Mouse (Mus musculus) liver, embryonic 11.5 days (tissue): ENCODE results near the gene Col3a1. TPM values are rescaled to one million over a fixed set of nuclear protein-coding genes. Genes with fewer than 3 reads are reported as not detected.

Experiments
- ATAC-seq: fragments of 200-750 bp; cut with Nextera tagmentation; replicated peaks from 2 replicates; pipeline ENCODE4 v1.8.0; 2017; ENCODE audit warnings: moderate number of reproducible peaks, mild to moderate bottlenecking, moderate TSS enrichment, moderate library complexity; ENCODE audit not compliant: low FRiP score
- DNase-seq: peaks from one replicate; pipeline ENCODE4 v3.0.0-alpha.2; 2017; ENCODE audit warnings: low spot score
- H3K27ac ChIP-seq: fragments of 300-500 bp; sonication (generic); 2 replicates; pipeline ENCODE4 v1.5.1; 2014; ENCODE audit warnings: mild to moderate bottlenecking, low read depth, low read length, control low read depth
- H3K27me3 ChIP-seq: fragments of 300-500 bp; sonication (generic); replicated peaks from 2 replicates; pipeline ENCODE4 v1.6.1; 2014; ENCODE audit warnings: low read length, mixed read lengths; ENCODE audit not compliant: control insufficient read depth, insufficient read depth
- H3K36me3 ChIP-seq: fragments of 300-500 bp; sonication (generic); 2 replicates; pipeline ENCODE4 v1.6.1; 2014; ENCODE audit warnings: mild to moderate bottlenecking, low read length, moderate library complexity, mixed read lengths; ENCODE audit not compliant: control insufficient read depth, insufficient read depth
- H3K4me1 ChIP-seq: fragments of 300-500 bp; sonication (generic); replicated peaks from 2 replicates; pipeline ENCODE4 v1.6.1; 2014; ENCODE audit warnings: low read length, mixed read lengths; ENCODE audit not compliant: control insufficient read depth, insufficient read depth
- H3K4me2 ChIP-seq: fragments of 300-500 bp; sonication (generic); 2 replicates; pipeline ENCODE4 v1.6.1; 2014; ENCODE audit warnings: mild to moderate bottlenecking, control low read depth, moderate library complexity
- H3K4me3 ChIP-seq: fragments of 300-500 bp; sonication (generic); 2 replicates; pipeline ENCODE4 v1.5.1; 2014; ENCODE audit warnings: low read depth, low read length, control low read depth
- H3K9ac ChIP-seq: fragments of 300-500 bp; sonication (generic); 2 replicates; pipeline ENCODE4 v1.6.1; 2014; ENCODE audit warnings: low read depth, low read length, control low read depth
- H3K9me3 ChIP-seq: fragments of 300-500 bp; sonication (generic); 2 replicates; pipeline ENCODE4 v1.6.1; 2016; ENCODE audit warnings: low read length, inconsistent platforms, mixed read lengths; ENCODE audit not compliant: control insufficient read depth
- WGBS: fragments of 180-500 bp; shearing (Covaris S2); extraction: QIAGEN DNeasy Blood & Tissue Kit; methylation state at CpG from one replicate; pipeline ENCODE4 v1.1.7; 2014; 5-methylcytosine and 5-hydroxymethylcytosine counted together
- polyA plus RNA-seq: library from polyadenylated mRNA; unstranded; fragments of >200 nt; fragmentation: Nextera tagmentation; extraction: Ambion mirVana; gene quantifications from 2 replicates; pipeline ENCODE4 v1.2.1, GENCODE M21; 2014

Gene Col3a1
- polyA plus RNA-seq, 1 experiment from 2014 or later = 303 TPM

DNA sequence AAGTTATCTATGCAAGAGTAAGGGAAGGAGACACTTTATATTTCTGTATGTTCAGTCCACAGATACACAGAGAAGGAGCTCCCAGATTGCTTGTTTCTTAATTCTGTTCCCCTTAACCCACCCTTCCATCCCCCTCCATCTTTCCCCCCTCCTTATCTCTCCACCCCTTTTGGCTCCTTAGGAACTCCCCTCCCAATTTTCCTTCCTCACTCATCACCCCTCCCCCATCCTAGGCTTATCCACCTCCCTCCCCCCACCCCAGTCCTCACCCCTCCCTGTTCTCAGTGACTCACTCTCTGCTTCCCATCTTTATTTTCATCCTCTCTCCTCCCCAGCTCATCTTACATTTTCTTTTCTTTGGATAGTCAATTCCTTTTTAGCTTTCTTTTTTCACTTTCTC is 1.5 kb downstream of the Col3a1 start:
- Histone ChIP-seq H3K27ac (no peak overlapping the region), H3K9me3 (no peaks in the 10 kb centered on the region), H3K4me3 (peak overlapping the region; percentile 5; the same call in 1 of the 2 replicates), H3K4me1 (no peaks in the 10 kb centered on the region; the same call in 1 of the 2 replicates), H3K27me3 (no peaks in the 10 kb centered on the region), H3K9ac (no peak overlapping the region), H3K4me2 (no peak overlapping the region), H3K36me3 (no peaks in the 10 kb centered on the region)
- ATAC-seq = no peak
- no peak for DNase-seq

DNA sequence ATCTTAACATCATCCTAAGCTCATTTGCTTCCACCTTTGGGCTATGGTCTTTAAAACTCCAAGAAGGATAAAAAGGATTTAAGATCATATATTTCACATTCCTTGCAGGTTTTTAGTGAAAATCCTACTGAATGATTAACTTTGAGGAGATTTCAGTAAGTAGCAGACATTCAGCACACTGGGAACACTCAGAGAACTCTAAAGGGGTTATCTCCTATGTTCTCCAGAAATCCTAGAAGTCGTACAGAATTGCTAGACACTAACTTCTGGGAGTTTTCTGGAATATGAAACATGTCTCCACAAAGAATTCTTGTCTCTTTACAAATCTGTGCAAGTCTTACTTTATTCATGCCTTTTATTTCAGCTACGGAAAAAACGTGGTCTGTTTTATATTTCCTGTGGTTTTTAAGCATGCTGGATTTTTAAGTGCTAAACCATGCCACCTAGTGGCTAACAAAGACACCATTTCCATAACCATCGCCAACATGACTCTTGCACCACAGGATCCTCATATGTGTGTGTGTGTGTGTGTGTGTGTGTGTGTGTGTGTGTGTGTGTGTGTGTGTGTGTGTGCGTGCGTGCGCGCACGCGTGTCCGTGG is 2.5 kb downstream of the Col3a1 start:
- Histone ChIP-seq H3K27ac (no peak overlapping the region), H3K4me3 (peak overlapping the region; percentile 23), H3K4me1 (no peaks in the 10 kb centered on the region; the same call in 1 of the 2 replicates), H3K9ac (no peak overlapping the region), H3K4me2 (peak overlapping the region; percentile 47; the same call in 1 of the 2 replicates), H3K36me3 (no peaks in the 10 kb centered on the region), H3K9me3 (no peaks in the 10 kb centered on the region), H3K27me3 (no peaks in the 10 kb centered on the region)
- DNase-seq = no peak
- no peak for ATAC-seq
- 13% methylated on average over 7 of the region's 11 CpGs for WGBS

DNA sequence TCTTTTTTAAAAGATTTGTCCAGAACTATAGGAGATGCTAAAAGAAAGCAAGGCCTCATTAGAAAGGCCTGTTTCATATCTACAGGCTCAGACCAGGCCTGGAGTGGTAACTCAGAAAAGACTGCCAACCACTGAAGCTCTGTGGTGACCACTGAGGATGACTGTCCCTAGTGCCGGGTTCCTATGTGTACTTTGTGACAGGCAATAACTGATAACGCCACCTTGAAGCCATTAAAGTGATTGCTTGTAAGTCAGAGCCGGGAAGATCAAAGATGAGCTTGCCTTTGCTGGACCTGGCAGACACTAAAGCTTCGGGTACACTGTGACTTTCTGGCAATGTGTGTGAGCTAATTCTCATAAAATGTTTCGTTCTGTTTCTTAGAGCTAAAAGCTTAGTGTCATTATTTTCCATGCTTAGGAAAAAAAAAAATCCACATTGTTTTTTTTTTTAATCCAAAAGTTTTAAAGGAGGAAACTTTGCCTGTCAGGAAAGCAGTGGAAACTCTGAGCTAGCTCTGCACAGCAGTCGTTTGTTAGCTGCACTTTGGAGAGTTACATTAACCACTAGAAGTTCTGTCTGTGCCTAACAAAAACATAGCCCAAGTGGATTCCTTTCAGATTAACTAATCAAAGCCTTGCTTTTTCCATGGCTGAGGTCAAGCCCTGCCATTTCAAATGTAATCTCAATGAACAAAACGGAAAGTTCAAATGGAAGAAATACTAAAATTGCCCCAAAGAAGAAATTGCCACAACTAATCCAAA is 4.6 kb downstream of the Col3a1 start:
- Histone ChIP-seq H3K36me3 (no peaks in the 10 kb centered on the region), H3K27me3 (no peaks in the 10 kb centered on the region), H3K9ac (no peak overlapping the region), H3K4me1 (no peaks in the 10 kb centered on the region; the same call in 1 of the 2 replicates), H3K4me2 (peak overlapping the region; percentile 31; the same call in 1 of the 2 replicates), H3K9me3 (no peaks in the 10 kb centered on the region), H3K27ac (no peak overlapping the region), H3K4me3 (no peak overlapping the region)
- DNase-seq (no peak), ATAC-seq (no peak)
- WGBS = 38% methylated on average over 7 of the region's 7 CpGs

DNA sequence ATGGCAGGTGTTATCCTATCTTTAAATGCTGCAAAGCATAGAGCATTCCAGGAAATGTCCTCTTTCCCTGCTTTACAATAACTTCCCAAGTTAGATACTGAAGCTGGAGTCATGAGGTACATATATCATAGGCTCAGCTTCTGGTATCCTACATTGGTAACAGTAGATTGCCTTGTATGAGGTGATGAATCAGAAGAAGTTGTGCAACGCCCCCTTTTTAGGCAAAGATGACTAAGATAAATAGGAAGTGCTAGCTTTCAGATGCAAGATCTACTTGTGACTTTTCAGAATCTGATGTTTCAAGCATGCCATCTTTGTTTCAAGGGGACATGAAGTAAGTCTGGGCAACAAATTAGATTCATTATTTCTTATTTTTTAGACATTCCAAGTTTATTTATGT is 6.9 kb downstream of the Col3a1 start:
- Histone ChIP-seq H3K27ac (no peak overlapping the region), H3K9ac (no peak overlapping the region), H3K4me2 (no peak overlapping the region), H3K27me3 (no peaks in the 10 kb centered on the region), H3K4me1 (no peaks in the 10 kb centered on the region; the same call in 1 of the 2 replicates), H3K36me3 (no peaks in the 10 kb centered on the region), H3K9me3 (no peaks in the 10 kb centered on the region), H3K4me3 (no peak overlapping the region)
- ATAC-seq (no peak), DNase-seq (no peak)
- WGBS = 73% methylated on average over 1 of the region's 1 CpGs

DNA sequence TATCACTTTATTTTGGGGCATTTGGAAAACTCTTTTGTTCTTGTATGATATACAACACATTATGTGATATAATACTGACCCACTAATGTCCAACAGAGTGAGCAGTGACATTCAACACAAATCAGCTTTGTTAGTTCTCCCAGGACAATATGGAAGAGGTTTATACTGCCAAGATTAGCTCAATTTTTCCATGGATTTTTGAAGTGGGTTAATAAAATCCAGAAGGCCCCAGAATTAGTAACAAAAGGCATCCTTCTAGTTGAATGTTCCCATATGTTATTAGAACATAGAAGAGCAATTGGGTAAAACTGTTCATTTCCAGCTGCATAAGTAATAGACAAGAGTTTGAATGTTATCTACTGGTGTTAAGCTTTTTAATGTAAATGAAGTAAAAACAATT is 9.5 kb downstream of the Col3a1 start:
- Histone ChIP-seq H3K9me3 (no peaks in the 10 kb centered on the region), H3K4me2 (no peak overlapping the region), H3K27me3 (no peaks in the 10 kb centered on the region), H3K9ac (no peak overlapping the region), H3K4me3 (no peak overlapping the region), H3K4me1 (no peaks in the 10 kb centered on the region), H3K36me3 (no peaks in the 10 kb centered on the region), H3K27ac (no peak overlapping the region)
- ATAC-seq = no peak
- no peak for DNase-seq

DNA sequence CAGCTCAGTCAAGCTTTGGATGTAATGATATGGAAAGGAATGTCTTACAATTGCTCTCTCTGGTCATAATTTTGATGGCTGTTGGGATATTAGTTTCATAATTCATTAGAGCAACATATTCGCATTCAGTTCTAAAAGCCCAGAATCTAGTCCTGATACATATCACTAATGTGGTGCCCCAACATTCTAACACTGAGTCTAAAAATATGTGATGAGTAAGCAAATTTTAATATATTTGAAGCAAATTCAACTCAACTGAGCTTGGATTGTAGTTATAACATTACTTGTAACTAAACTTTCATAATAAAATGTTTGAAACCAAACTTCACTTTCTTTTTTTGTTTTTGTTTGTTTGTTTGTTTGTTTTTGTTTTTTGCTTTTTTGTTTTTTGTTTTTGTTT is 17.8 kb downstream of the Col3a1 start:
- ATAC-seq = no peak
- H3K9me3 ChIP-seq = no peaks in the 10 kb centered on the region

DNA sequence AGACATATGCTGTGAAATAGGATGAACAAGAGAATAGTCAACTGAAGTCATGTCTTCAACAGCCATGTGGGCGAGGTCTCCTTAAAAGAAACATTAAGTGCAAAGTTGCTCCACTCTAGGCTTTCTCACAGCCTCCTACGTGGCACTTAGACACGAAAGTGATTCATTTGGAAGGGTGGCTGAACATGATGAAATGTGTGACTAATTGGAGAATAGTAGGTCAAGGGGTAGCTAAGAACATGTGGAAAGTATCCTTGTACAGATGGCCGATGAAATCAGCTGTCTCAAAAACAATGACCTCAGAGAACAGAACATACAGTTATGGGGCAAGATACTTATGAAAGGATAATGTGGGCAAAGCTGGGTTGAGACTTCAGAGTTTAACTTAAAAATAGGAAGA is 44.6 kb downstream of the Col3a1 start:
- 65% methylated on average over 4 of the region's 4 CpGs for WGBS
- Histone ChIP-seq H3K4me2 (no peak overlapping the region), H3K36me3 (no peaks in the 10 kb centered on the region), H3K4me1 (no peaks in the 10 kb centered on the region), H3K4me3 (no peak overlapping the region), H3K9ac (no peak overlapping the region), H3K27ac (no peak overlapping the region), H3K9me3 (no peaks in the 10 kb centered on the region), H3K27me3 (no peaks in the 10 kb centered on the region)
- ATAC-seq = no peak
- no peak for DNase-seq

More for the DNA sequence above, 17.8 kb downstream of the Col3a1 start:
- Histone ChIP-seq H3K36me3 (no peaks in the 10 kb centered on the region), H3K4me2 (no peak overlapping the region), H3K27ac (no peak overlapping the region), H3K27me3 (no peaks in the 10 kb centered on the region), H3K4me3 (no peak overlapping the region), H3K4me1 (no peaks in the 10 kb centered on the region), H3K9ac (no peak overlapping the region)
- WGBS = 95% methylated on average over 1 of the region's 1 CpGs
- DNase-seq = no peak

DNA sequence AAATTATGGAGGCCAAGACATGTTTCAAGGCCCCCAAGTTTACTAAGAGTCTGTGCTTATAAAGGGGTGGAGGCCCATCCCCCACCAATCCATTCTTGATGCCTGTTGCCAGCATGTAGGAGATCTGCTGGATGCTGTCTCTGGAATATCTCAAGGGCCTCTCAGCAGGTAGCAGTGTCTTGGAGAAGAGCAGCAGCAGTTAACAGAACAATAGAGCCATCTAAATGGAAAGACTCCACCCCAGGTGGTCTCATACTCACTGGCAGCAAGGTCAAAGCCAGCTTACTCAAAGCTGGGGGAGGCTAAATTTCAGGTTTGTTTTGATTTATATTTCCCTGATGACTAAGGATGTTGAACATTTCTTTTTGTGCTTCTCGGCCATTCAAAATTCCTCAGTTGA is 46.7 kb downstream of the Col3a1 start:
- Histone ChIP-seq H3K4me1 (no peaks in the 10 kb centered on the region), H3K9me3 (no peaks in the 10 kb centered on the region), H3K27ac (no peak overlapping the region), H3K9ac (no peak overlapping the region), H3K4me2 (no peak overlapping the region), H3K4me3 (no peak overlapping the region), H3K27me3 (no peaks in the 10 kb centered on the region), H3K36me3 (no peaks in the 10 kb centered on the region)
- ATAC-seq (no peak), DNase-seq (no peak)
- WGBS = 72% methylated on average over 1 of the region's 1 CpGs

DNA sequence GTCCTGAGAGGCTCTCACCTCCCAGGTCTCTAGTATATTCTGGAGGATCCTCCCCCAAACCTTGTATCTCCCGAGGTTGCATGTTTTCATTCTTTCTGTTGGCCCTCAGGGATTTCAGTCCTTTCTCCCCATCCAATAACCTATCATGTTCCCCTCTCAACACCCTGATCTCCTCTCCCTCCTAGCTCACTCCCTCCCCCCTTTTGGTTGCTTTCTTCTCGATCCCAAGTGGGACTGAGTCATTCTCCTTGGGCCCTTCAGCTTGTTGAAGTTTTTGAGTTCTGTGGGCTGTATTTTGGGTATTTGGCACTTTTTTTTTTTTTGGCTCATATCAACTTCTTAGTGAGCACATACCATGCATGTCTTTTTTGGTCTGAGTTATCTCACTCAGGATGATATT is 47.8 kb downstream of the Col3a1 start:
- Histone ChIP-seq H3K27me3 (no peaks in the 10 kb centered on the region), H3K9me3 (no peaks in the 10 kb centered on the region), H3K4me3 (no peak overlapping the region), H3K4me1 (no peaks in the 10 kb centered on the region), H3K9ac (no peak overlapping the region), H3K27ac (no peak overlapping the region), H3K4me2 (no peak overlapping the region), H3K36me3 (no peaks in the 10 kb centered on the region)
- 66% methylated on average over 2 of the region's 2 CpGs for WGBS
- ATAC-seq (no peak), DNase-seq (no peak)
